Mouse (Mus musculus) small intestine, adult 2 months (tissue): ENCODE measurements around the gene Neurog1.

ENCODE experiments used
- CTCF ChIP-seq: fragments of 200-500 bp; IDR thresholded peaks from 2 replicates; pipeline ENCODE4 v1.5.1; 2012; ENCODE audit warnings: low read depth, mild to moderate bottlenecking, control low read depth, inconsistent platforms, low read length, moderate library complexity, mixed read lengths; ENCODE audit not compliant: insufficient replicate concordance, insufficient read length; ENCODE audit errors: extremely low read depth
- POLR2A ChIP-seq: fragments of 200-500 bp; IDR thresholded peaks from 2 replicates; pipeline ENCODE4 v1.6.1; 2012; ENCODE audit warnings: low read depth, mild to moderate bottlenecking, control low read depth, inconsistent platforms, low read length, moderate library complexity

DNA sequence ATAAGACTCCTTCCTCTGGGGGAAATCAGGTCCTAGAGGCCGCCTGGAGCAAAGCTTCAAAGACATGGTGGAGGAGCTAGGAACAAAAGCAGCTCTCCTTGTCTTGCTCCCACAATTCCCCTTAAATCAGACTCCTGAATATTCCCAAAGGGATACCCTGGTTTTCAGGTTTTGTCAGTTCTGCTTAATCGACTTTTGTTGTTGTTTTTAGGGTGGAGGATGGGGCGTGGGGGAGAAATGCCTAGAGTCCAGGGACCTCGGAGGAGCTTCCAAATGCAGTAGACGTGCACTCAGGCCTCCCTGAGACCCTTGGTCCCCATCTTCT is 7.9 kb upstream of the Neurog1 start:
- TF ChIP-seq POLR2A (no peak), CTCF (no peak)
